Mouse (Mus musculus): ENCODE measurements around the gene Serpina3i.

DNA sequence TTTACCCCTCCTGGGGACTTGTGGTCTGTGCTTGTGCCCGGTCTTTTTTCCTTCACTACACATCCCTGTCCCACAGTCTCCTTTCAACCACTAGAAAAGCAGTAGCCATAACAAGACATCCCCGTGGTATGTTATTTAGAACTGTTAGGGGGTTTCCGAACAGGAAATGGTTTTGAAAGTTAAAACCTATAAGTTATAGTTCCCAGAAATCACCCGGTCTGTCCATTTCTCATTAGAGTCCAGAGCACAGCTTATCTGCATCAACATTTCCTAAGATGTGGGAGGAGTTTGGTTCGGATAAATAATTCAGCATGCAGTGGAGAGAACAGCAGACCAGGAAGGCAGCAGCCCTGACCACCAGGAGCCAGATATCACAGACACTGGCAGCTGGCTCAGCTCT, 27.0 kb upstream of the Serpina3i start, which contains the start of gene Serpina3g:
- TF ChIP-seq CTCF (IDR thresholded peaks at IDR 0.05; ENCODE audit: control insufficient read depth, insufficient read depth, low read length) (no peak), POLR2A (IDR thresholded peaks at IDR 0.05; ENCODE audit: borderline replicate concordance, control insufficient read depth, low read depth, low read length) (no peak)
